Mouse (Mus musculus): ENCODE measurements around the gene Renbp. TPM values are rescaled to one million over a fixed set of nuclear protein-coding genes. Genes with fewer than 3 reads are reported as not detected.

The Renbp gene
- polyA plus RNA-seq, 1 experiment: 16.1 TPM

- DNase-seq: peak; percentile 78
- WGBS: under 1% methylated on average over 15 of the region's 26 CpGs
- H3K4me3 ChIP-seq (ENCODE audit: control insufficient read depth, insufficient read depth, low read length): peak overlapping the region; percentile 89
Observed at GRCm38 (mm10) chrX:73911156-73911555, 19.5 kb downstream of the Renbp start.

GRCm38 (mm10) chrX:73910451-73910850, 20.2 kb downstream of the Renbp start:
- Histone ChIP-seq H3K36me3 (ENCODE audit: control insufficient read depth, insufficient read depth, low read length) (peaks cover 11% of the 10 kb centered on the region; the same call in 1 of the 2 replicates), H3K4me1 (replicated peaks; ENCODE audit: control insufficient read depth, insufficient read depth, low read length) (peaks cover 25% of the 10 kb centered on the region), H3K27me3 (ENCODE audit: control insufficient read depth, insufficient read depth, low read length) (no peaks in the 10 kb centered on the region), H3K27ac (ENCODE audit: control insufficient read depth, insufficient read depth, low read length) (peak overlapping the region; percentile 99), H3K4me3 (ENCODE audit: control insufficient read depth, insufficient read depth, low read length) (peak overlapping the region; percentile 89)
- DNase-seq: no peak
- TF ChIP-seq POLR2A (IDR thresholded peaks at IDR 0.05; ENCODE audit: control insufficient read depth, extremely low read depth, insufficient read depth, low read length, poor library complexity) (no peak), CTCF (IDR thresholded peaks at IDR 0.05; ENCODE audit: borderline replicate concordance, control insufficient read depth, extremely low read depth, insufficient read depth, low read length, poor library complexity) (no peak)

More at GRCm38 (mm10) chrX:73911156-73911555, 19.5 kb downstream of the Renbp start:
- peak; percentile 90 for TF ChIP-seq POLR2A (IDR thresholded peaks at IDR 0.05; ENCODE audit: control insufficient read depth, extremely low read depth, insufficient read depth, low read length, poor library complexity)
- no peak for TF ChIP-seq CTCF (IDR thresholded peaks at IDR 0.05; ENCODE audit: borderline replicate concordance, control insufficient read depth, extremely low read depth, insufficient read depth, low read length, poor library complexity)
- Histone ChIP-seq H3K4me1 (replicated peaks; ENCODE audit: control insufficient read depth, insufficient read depth, low read length) (peaks cover 26% of the 10 kb centered on the region), H3K27ac (ENCODE audit: control insufficient read depth, insufficient read depth, low read length) (peak overlapping the region; percentile 99), H3K36me3 (ENCODE audit: control insufficient read depth, insufficient read depth, low read length) (peaks cover 4% of the 10 kb centered on the region; the same call in 1 of the 2 replicates), H3K27me3 (ENCODE audit: control insufficient read depth, insufficient read depth, low read length) (no peaks in the 10 kb centered on the region)

GRCm38 (mm10) chrX:73910049-73910448, 20.6 kb downstream of the Renbp start:
- Histone ChIP-seq H3K4me3 (ENCODE audit: control insufficient read depth, insufficient read depth, low read length) (peak overlapping the region; percentile 41), H3K27me3 (ENCODE audit: control insufficient read depth, insufficient read depth, low read length) (no peaks in the 10 kb centered on the region), H3K4me1 (replicated peaks; ENCODE audit: control insufficient read depth, insufficient read depth, low read length) (peaks cover 24% of the 10 kb centered on the region), H3K27ac (ENCODE audit: control insufficient read depth, insufficient read depth, low read length) (peak overlapping the region; percentile 74), H3K36me3 (ENCODE audit: control insufficient read depth, insufficient read depth, low read length) (peaks cover 15% of the 10 kb centered on the region; the same call in 1 of the 2 replicates)
- 8% methylated on average over 1 of the region's 1 CpGs for WGBS
- TF ChIP-seq POLR2A (IDR thresholded peaks at IDR 0.05; ENCODE audit: control insufficient read depth, extremely low read depth, insufficient read depth, low read length, poor library complexity) (no peak), CTCF (IDR thresholded peaks at IDR 0.05; ENCODE audit: borderline replicate concordance, control insufficient read depth, extremely low read depth, insufficient read depth, low read length, poor library complexity) (no peak)
- no peak for DNase-seq

GRCm38 (mm10) chrX:73897959-73898358, 32.7 kb downstream of the Renbp start:
- TF ChIP-seq POLR2A (IDR thresholded peaks at IDR 0.05; ENCODE audit: control insufficient read depth, extremely low read depth, insufficient read depth, low read length, poor library complexity): no peak
- no peak for TF ChIP-seq CTCF (IDR thresholded peaks at IDR 0.05; ENCODE audit: borderline replicate concordance, control insufficient read depth, extremely low read depth, insufficient read depth, low read length, poor library complexity)
- whole genome bisulfite sequencing: 98% methylated on average over 3 of the region's 3 CpGs
- Histone ChIP-seq H3K4me3 (ENCODE audit: control insufficient read depth, insufficient read depth, low read length) (no peak overlapping the region), H3K36me3 (ENCODE audit: control insufficient read depth, insufficient read depth, low read length) (peaks cover 46% of the 10 kb centered on the region), H3K27me3 (ENCODE audit: control insufficient read depth, insufficient read depth, low read length) (no peaks in the 10 kb centered on the region), H3K27ac (ENCODE audit: control insufficient read depth, insufficient read depth, low read length) (no peak overlapping the region), H3K4me1 (replicated peaks; ENCODE audit: control insufficient read depth, insufficient read depth, low read length) (no peaks in the 10 kb centered on the region)
- DNase-seq: no peak

GRCm38 (mm10) chrX:73895719-73896118, 34.9 kb downstream of the Renbp start, which contains the start of gene L1cam:
TSS of gene L1cam (minus strand) at chrX:73896105.
- peaks cover 46% of the 10 kb centered on the region for H3K36me3 ChIP-seq (ENCODE audit: control insufficient read depth, insufficient read depth, low read length)
- 37% methylated on average over 2 of the region's 2 CpGs for whole genome bisulfite sequencing
- H3K4me1 ChIP-seq (replicated peaks; ENCODE audit: control insufficient read depth, insufficient read depth, low read length): no peaks in the 10 kb centered on the region
- no peak within 1 kb of the TSS for H3K27ac ChIP-seq (ENCODE audit: control insufficient read depth, insufficient read depth, low read length)
- no peak for TF ChIP-seq POLR2A (IDR thresholded peaks at IDR 0.05; ENCODE audit: control insufficient read depth, extremely low read depth, insufficient read depth, low read length, poor library complexity)
- no peak for TF ChIP-seq CTCF (IDR thresholded peaks at IDR 0.05; ENCODE audit: borderline replicate concordance, control insufficient read depth, extremely low read depth, insufficient read depth, low read length, poor library complexity)
- H3K4me3 ChIP-seq (ENCODE audit: control insufficient read depth, insufficient read depth, low read length): no peak within 1 kb of the TSS
- H3K27me3 ChIP-seq (ENCODE audit: control insufficient read depth, insufficient read depth, low read length): no peaks in the 10 kb centered on the region
- peak; percentile 49 for DNase-seq

- Histone ChIP-seq H3K4me3 (ENCODE audit: control insufficient read depth, insufficient read depth, low read length) (no peak overlapping the region), H3K4me1 (replicated peaks; ENCODE audit: control insufficient read depth, insufficient read depth, low read length) (no peaks in the 10 kb centered on the region), H3K27ac (ENCODE audit: control insufficient read depth, insufficient read depth, low read length) (no peak overlapping the region), H3K36me3 (ENCODE audit: control insufficient read depth, insufficient read depth, low read length) (peaks cover 36% of the 10 kb centered on the region), H3K27me3 (ENCODE audit: control insufficient read depth, insufficient read depth, low read length) (no peaks in the 10 kb centered on the region)
- 92% methylated on average over 11 of the region's 14 CpGs for WGBS
- TF ChIP-seq POLR2A (IDR thresholded peaks at IDR 0.05; ENCODE audit: control insufficient read depth, extremely low read depth, insufficient read depth, low read length, poor library complexity): no peak
- TF ChIP-seq CTCF (IDR thresholded peaks at IDR 0.05; ENCODE audit: borderline replicate concordance, control insufficient read depth, extremely low read depth, insufficient read depth, low read length, poor library complexity): no peak
- DNase-seq: no peak
Observed at GRCm38 (mm10) chrX:73892833-73893232, 37.8 kb downstream of the Renbp start.
